Mouse (Mus musculus): ENCODE data around the gene Usp39. TPM values are rescaled to one million over a fixed set of nuclear protein-coding genes. Genes with fewer than 3 reads are reported as not detected.

Gene Usp39
- total and polyA plus RNA-seq, 2 experiments from 2014 or later: 33.1 to 64.6 TPM

DNA sequence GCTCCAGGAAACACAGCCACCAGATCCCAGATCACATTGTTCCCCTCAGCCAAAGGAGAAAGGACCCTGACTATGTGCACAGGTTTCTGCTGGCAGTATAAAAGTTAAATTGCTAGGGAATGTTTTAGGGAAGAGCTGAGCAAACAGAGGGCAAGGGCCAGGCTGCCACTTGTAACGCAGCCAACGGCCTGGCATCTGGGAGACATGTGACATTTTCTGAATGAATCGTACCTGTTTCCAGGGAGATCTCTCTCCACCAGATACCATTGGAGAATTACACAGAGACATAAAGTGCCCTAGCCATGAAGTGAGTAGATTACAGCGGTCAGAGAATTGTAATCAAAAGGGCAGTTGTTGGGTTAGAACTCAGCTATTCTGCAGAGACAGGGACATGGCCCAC is 28.2 kb upstream of the Usp39 start:
- DNase-seq (ENCODE audit: low spot score) (no peak), ATAC-seq (no peak)
- Histone ChIP-seq H3K9ac (replicated peaks; ENCODE audit: low read length) (no peak overlapping the region), H3K27me3 (ENCODE audit: insufficient read depth, low read length) (no peaks in the 10 kb centered on the region), H3K4me2 (ENCODE audit: low read depth, low read length) (no peak overlapping the region), H3K9me3 (ENCODE audit: low read length) (no peaks in the 10 kb centered on the region), H3K4me3 (ENCODE audit: low read length) (no peak overlapping the region), H3K27ac (no peak overlapping the region), H3K36me3 (ENCODE audit: insufficient read depth, low read length) (no peaks in the 10 kb centered on the region), H3K4me1 (ENCODE audit: insufficient read depth, low read length) (no peaks in the 10 kb centered on the region)
- 67% methylated on average over 4 of the region's 4 CpGs for WGBS
- no peak for TF ChIP-seq CTCF (IDR thresholded peaks at IDR 0.05; ENCODE audit: low read depth)

DNA sequence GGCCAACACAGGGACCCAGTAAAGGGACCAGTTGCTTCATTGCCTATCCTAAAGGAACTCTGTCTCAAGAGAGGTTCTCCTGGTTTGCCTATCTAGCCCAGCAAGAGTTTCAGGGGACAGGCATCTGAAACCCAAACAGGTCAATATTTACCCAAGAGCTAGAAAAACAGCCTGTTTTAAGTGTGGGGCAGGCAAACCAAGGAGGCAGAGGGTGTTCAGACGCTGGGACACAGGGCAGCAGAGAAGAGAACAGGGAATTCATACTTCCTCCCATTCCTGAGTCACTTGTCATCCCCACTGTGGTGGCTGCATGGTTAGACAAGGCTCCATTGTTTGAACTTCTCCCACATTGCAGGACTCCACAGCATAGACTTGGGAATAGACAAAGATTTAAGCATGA is 26.6 kb upstream of the Usp39 start:
- H3K27ac ChIP-seq: no peak overlapping the region
- no peak for DNase-seq (ENCODE audit: low spot score)
- no peaks in the 10 kb centered on the region for H3K36me3 ChIP-seq (ENCODE audit: insufficient read depth, low read length)
- H3K27me3 ChIP-seq (ENCODE audit: insufficient read depth, low read length): no peaks in the 10 kb centered on the region
- no peak for ATAC-seq
- WGBS: 22% methylated on average over 1 of the region's 1 CpGs
- no peak for TF ChIP-seq CTCF (IDR thresholded peaks at IDR 0.05; ENCODE audit: low read depth)
- no peak overlapping the region for H3K9ac ChIP-seq (replicated peaks; ENCODE audit: low read length)
- H3K4me2 ChIP-seq (ENCODE audit: low read depth, low read length): no peak overlapping the region
- H3K4me1 ChIP-seq (ENCODE audit: insufficient read depth, low read length): no peaks in the 10 kb centered on the region
- no peak overlapping the region for H3K4me3 ChIP-seq (ENCODE audit: low read length)
- H3K9me3 ChIP-seq (ENCODE audit: low read length): no peaks in the 10 kb centered on the region

DNA sequence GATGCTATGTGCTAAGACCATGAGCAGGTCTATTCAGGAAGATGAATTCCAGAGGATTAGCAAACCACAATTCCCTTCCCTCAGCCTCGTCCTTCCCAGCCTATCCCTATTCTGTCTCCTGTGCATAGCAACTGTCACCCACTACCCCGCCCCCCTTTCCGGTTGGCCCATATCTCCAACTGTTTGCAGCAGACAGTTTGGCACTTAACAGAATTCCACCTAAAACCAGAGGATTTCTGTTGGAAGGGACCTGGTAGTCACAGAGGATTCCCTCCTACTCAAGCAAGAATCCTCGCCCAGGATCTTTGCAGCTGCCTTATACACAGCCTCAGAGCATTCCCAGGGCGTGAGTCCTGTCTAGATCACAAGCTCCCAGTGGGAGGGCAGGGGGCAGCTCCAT is 26.2 kb upstream of the Usp39 start:
- Histone ChIP-seq H3K4me3 (ENCODE audit: low read length) (no peak overlapping the region), H3K4me2 (ENCODE audit: low read depth, low read length) (no peak overlapping the region), H3K36me3 (ENCODE audit: insufficient read depth, low read length) (no peaks in the 10 kb centered on the region), H3K4me1 (ENCODE audit: insufficient read depth, low read length) (no peaks in the 10 kb centered on the region), H3K9ac (replicated peaks; ENCODE audit: low read length) (no peak overlapping the region), H3K9me3 (ENCODE audit: low read length) (no peaks in the 10 kb centered on the region), H3K27me3 (ENCODE audit: insufficient read depth, low read length) (no peaks in the 10 kb centered on the region), H3K27ac (no peak overlapping the region)
- WGBS: 54% methylated on average over 5 of the region's 5 CpGs
- TF ChIP-seq CTCF (IDR thresholded peaks at IDR 0.05; ENCODE audit: low read depth): no peak
- no peak for ATAC-seq
- no peak for DNase-seq (ENCODE audit: low spot score)

DNA sequence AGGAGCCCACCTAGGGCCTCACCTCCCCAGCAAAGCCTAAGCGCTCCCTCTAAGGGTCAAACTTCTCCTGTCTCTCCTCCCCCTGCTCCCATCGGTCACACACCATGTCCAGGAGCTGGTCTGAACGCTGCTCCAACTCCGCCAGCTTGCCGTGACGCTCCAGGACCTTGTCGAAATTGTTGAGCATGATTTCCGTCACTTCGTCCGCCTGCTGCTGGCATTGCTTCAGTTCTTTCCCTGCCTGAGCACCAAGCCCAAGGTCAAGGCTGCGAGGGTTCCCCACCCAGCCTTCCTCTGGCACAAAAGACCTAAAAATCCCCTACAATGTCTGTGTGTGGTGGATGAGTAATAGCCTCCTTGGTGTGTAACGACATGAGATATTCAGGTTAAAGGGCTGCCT is 25.1 kb upstream of the Usp39 start:
- no peaks in the 10 kb centered on the region for H3K27me3 ChIP-seq (ENCODE audit: insufficient read depth, low read length)
- 81% methylated on average over 12 of the region's 12 CpGs for WGBS
- no peak overlapping the region for H3K4me2 ChIP-seq (ENCODE audit: low read depth, low read length)
- H3K9ac ChIP-seq (replicated peaks; ENCODE audit: low read length): no peak overlapping the region
- ATAC-seq (no peak), DNase-seq (ENCODE audit: low spot score) (no peak)
- no peaks in the 10 kb centered on the region for H3K4me1 ChIP-seq (ENCODE audit: insufficient read depth, low read length)
- H3K27ac ChIP-seq: no peak overlapping the region
- no peaks in the 10 kb centered on the region for H3K36me3 ChIP-seq (ENCODE audit: insufficient read depth, low read length)
- H3K9me3 ChIP-seq (ENCODE audit: low read length): no peaks in the 10 kb centered on the region
- TF ChIP-seq CTCF (IDR thresholded peaks at IDR 0.05; ENCODE audit: low read depth): no peak
- H3K4me3 ChIP-seq (ENCODE audit: low read length): no peak overlapping the region

DNA sequence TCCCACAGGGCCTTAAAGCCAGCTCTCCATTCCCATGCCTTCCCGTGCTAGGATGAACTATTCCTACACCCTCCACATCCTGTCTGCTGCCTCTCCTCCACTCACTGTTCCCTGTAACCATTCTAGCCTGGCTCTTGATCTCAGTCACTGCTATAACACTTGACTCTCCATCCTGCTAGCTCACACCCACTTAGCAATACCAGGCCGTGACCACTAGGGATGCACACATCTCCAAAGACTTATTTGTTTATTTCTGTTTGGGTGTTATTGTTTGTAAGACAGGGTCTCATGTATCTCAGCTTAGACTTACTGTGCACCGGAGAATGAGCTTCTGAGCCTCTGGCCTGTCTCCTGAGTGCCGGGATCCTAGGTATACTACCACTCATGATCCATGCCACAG is 24.6 kb upstream of the Usp39 start:
- H3K27me3 ChIP-seq (ENCODE audit: insufficient read depth, low read length): no peaks in the 10 kb centered on the region
- no peak overlapping the region for H3K9ac ChIP-seq (replicated peaks; ENCODE audit: low read length)
- H3K4me2 ChIP-seq (ENCODE audit: low read depth, low read length): no peak overlapping the region
- no peak for ATAC-seq
- no peak for DNase-seq (ENCODE audit: low spot score)
- no peaks in the 10 kb centered on the region for H3K36me3 ChIP-seq (ENCODE audit: insufficient read depth, low read length)
- no peaks in the 10 kb centered on the region for H3K9me3 ChIP-seq (ENCODE audit: low read length)
- peak; percentile 30; the same call in 1 of the 2 replicates for TF ChIP-seq CTCF (IDR thresholded peaks at IDR 0.05; ENCODE audit: low read depth)
- no peak overlapping the region for H3K4me3 ChIP-seq (ENCODE audit: low read length)
- no peak overlapping the region for H3K27ac ChIP-seq
- WGBS: 86% methylated on average over 4 of the region's 4 CpGs
- no peaks in the 10 kb centered on the region for H3K4me1 ChIP-seq (ENCODE audit: insufficient read depth, low read length)

DNA sequence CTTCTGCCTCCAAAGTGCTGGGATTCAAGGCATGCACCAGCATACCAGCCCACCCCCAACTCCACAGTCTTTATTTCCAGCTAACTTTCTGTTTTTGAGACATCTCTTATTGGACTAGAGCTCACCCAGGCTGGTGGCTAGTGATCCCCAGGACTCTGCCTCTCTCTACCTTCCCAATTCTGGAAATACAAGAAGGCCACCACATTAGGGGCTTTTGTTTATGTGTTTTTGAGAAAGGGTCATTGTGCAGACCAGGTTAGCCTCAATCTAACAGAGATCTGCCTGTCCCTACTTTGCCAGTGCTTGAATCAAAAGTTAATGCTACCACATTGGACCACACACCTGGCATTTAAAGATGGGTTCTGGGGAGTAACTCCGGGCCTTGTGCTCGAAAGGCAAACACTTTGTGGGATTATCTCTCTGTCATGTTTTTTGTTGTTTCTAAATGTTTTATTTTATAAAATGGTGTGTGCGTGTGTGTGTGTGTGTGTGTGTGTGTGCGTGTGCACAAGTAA is 22.5 kb upstream of the Usp39 start:
- Histone ChIP-seq H3K4me3 (ENCODE audit: low read length) (no peak overlapping the region), H3K27me3 (ENCODE audit: insufficient read depth, low read length) (no peaks in the 10 kb centered on the region), H3K9me3 (ENCODE audit: low read length) (no peaks in the 10 kb centered on the region), H3K4me2 (ENCODE audit: low read depth, low read length) (no peak overlapping the region), H3K9ac (replicated peaks; ENCODE audit: low read length) (no peak overlapping the region), H3K36me3 (ENCODE audit: insufficient read depth, low read length) (no peaks in the 10 kb centered on the region), H3K4me1 (ENCODE audit: insufficient read depth, low read length) (no peaks in the 10 kb centered on the region), H3K27ac (no peak overlapping the region)
- no peak for TF ChIP-seq CTCF (IDR thresholded peaks at IDR 0.05; ENCODE audit: low read depth)
- 77% methylated on average over 4 of the region's 4 CpGs for WGBS
- ATAC-seq (no peak), DNase-seq (ENCODE audit: low spot score) (no peak)

DNA sequence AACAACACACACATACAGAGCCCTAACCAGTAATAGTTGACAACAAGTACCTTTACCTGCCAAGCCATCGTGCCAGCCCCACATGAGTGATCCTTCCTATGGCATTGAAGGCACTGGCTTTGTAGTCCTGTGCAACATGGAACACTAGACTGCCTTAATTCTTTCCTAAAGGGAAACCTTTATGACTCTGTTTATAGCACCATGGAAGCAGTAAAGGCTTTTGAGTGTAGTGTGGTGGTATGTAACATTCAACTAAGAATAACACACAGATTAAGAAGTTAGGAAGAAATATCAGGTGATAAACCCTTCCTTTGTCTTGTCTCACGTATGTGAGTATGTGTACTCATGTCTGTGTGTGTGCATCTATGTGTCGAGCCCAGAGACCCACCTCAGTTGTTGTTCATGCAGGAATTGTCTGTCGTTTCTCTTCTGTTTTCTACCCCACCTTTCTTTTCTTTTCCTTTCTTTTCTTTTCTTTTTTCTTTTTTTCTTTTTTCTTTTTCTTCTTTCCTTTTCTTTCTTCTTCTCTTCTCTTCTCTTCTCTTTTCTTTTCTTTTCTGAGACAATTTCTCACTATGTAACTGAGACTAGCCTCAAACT is 22.0 kb upstream of the Usp39 start, which contains the start of gene Rnf181:
Gene Rnf181 (minus strand): TSS at position 113 of the 600 bp plus-strand sequence.
- Histone ChIP-seq H3K27ac (no peak within 1 kb of the TSS), H3K36me3 (ENCODE audit: insufficient read depth, low read length) (no peaks in the 10 kb centered on the region), H3K9me3 (ENCODE audit: low read length) (no peaks in the 10 kb centered on the region), H3K4me2 (ENCODE audit: low read depth, low read length) (no peak within 1 kb of the TSS), H3K9ac (replicated peaks; ENCODE audit: low read length) (no peak within 1 kb of the TSS), H3K27me3 (ENCODE audit: insufficient read depth, low read length) (no peaks in the 10 kb centered on the region), H3K4me3 (ENCODE audit: low read length) (no peak within 1 kb of the TSS), H3K4me1 (ENCODE audit: insufficient read depth, low read length) (no peaks in the 10 kb centered on the region)
- 79% methylated on average over 4 of the region's 4 CpGs for WGBS
- ATAC-seq (no peak), DNase-seq (ENCODE audit: low spot score) (no peak)
- no peak for TF ChIP-seq CTCF (IDR thresholded peaks at IDR 0.05; ENCODE audit: low read depth)

Data from hindbrain, postnatal 0 days (tissue).